Comparison of ENCODE assay signal across 8 mouse cellular contexts in the genomic region with DNA sequence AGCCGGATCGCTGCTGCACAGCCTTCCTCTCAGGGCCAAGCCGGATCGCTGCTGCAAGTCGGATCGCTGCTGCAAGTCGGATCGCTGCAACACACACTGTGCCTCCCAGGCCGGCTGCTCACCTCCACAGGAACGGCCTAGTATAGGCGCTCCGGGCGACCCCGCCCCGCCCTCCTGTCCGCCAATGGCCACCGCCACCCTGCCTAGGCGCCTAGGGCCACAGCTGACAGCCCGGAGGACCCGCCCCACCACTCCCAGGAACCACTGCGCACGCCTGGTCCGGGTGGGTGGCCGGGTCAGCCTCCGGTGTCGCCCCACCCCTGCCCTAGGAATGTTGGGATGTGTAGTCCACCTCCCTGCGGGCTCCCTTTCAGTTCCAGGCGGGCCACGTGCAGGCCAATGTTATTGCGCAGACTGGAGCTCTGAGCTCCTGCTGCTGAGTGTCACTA. TPM values are rescaled to one million over a fixed set of nuclear protein-coding genes. Genes with fewer than 3 reads are reported as not detected.
A peak's percentile ranks its signal among the peaks of the same experiment; 100 is the strongest.
DNase-seq lines count a peak whose midpoint lies in the region; ATAC-seq lines count a peak whose summit lies in the region.

Gpd1l (minus strand) TSS at position 265 of the 449 bp plus-strand sequence.

- peak within 1 kb of the TSS; percentile 64 to 76 for H3K27ac ChIP-seq in heart, embryonic 14.5 days (replicated peaks in 1 of 2; ENCODE audit: control insufficient read depth in 1 of 2, insufficient read depth in 1 of 2, low read depth in 2 of 2, low read length in 2 of 2)
- H3K27ac ChIP-seq in liver, embryonic 13.5 days = peak within 1 kb of the TSS; percentile 72
- peak within 1 kb of the TSS; percentile 75 for H3K27ac ChIP-seq in stomach, embryonic 16.5 days (ENCODE audit: low read length)

- DNase-seq in CD4-positive helper T cell, adult 2 months (ENCODE audit: low read depth, low spot score) = peak; percentile 89
- DNase-seq in c-Kit-negative CD71-positive TER-119-positive erythroid progenitor cells, embryonic 14.5 days (ENCODE audit: low read depth, low spot score) = peak; percentile 49
- peak; percentile 82 for DNase-seq in fibroblast of lung, adult 2 months (ENCODE audit: low read depth)
- peak; percentile 99 for DNase-seq in kidney, postnatal 14 days
- DNase-seq in liver, embryonic 13.5 days = peak; percentile 94
- DNase-seq in neural tube, embryonic 10.5 days (ENCODE audit: extremely low spot score, low spot score) = peak; percentile 97

- no peaks in the 10 kb centered on the region for H3K27me3 ChIP-seq in heart, embryonic 14.5 days (ENCODE audit: control insufficient read depth, insufficient read depth, low read length)
- H3K27me3 ChIP-seq in liver, embryonic 13.5 days = no peaks in the 10 kb centered on the region
- H3K27me3 ChIP-seq in stomach, embryonic 16.5 days (ENCODE audit: control insufficient read depth, insufficient read depth, low read length) = no peaks in the 10 kb centered on the region

- no peaks in the 10 kb centered on the region for H3K36me3 ChIP-seq in heart, embryonic 14.5 days (ENCODE audit: control insufficient read depth, insufficient read depth, low read length)
- H3K36me3 ChIP-seq in liver, embryonic 13.5 days = no peaks in the 10 kb centered on the region
- H3K36me3 ChIP-seq in stomach, embryonic 16.5 days (ENCODE audit: control insufficient read depth, insufficient read depth, low read length) = no peaks in the 10 kb centered on the region

- peak; percentile 98 for ATAC-seq in heart, embryonic 14.5 days (ENCODE audit: insufficient number of reproducible peaks, insufficient read depth, low FRiP score, low read depth)
- peak; percentile 98 for ATAC-seq in liver, embryonic 13.5 days (ENCODE audit: low read depth)
- peak; percentile 99 for ATAC-seq in stomach, embryonic 16.5 days (ENCODE audit: insufficient read depth, low FRiP score)

- H3K4me3 ChIP-seq in heart, embryonic 14.5 days (ENCODE audit: control insufficient read depth in 1 of 2, insufficient read depth in 1 of 2, low read depth in 1 of 2, low read length in 2 of 2) = peak within 1 kb of the TSS; percentile 69 to 76
- H3K4me3 ChIP-seq in liver, embryonic 13.5 days (replicated peaks) = peak within 1 kb of the TSS; percentile 75
- H3K4me3 ChIP-seq in stomach, embryonic 16.5 days (replicated peaks; ENCODE audit: low read length) = peak within 1 kb of the TSS; percentile 74

- H3K9ac ChIP-seq in heart, embryonic 14.5 days (ENCODE audit: low read length) = peak within 1 kb of the TSS; percentile 83
- H3K9ac ChIP-seq in liver, embryonic 13.5 days = peak within 1 kb of the TSS; percentile 76
- peak within 1 kb of the TSS; percentile 82 for H3K9ac ChIP-seq in stomach, embryonic 16.5 days (ENCODE audit: low read length)

- under 1% methylated on average over 30 of the region's 30 CpGs for WGBS in heart, embryonic 14.5 days
- under 1% methylated on average over 30 of the region's 30 CpGs for WGBS in liver, embryonic 13.5 days (ENCODE audit: insufficient replicate concordance)
- WGBS in stomach, embryonic 16.5 days = 0% methylated on average over 30 of the region's 30 CpGs

- peak within 1 kb of the TSS; percentile 98 for H3K4me2 ChIP-seq in heart, embryonic 14.5 days (ENCODE audit: low read length)
- peak within 1 kb of the TSS; percentile 93 for H3K4me2 ChIP-seq in liver, embryonic 13.5 days
- H3K4me2 ChIP-seq in stomach, embryonic 16.5 days (ENCODE audit: low read depth, low read length) = peak within 1 kb of the TSS; percentile 96

- H3K4me1 ChIP-seq in heart, embryonic 14.5 days (ENCODE audit: control insufficient read depth in 2 of 2, insufficient read depth in 2 of 2, low read length in 2 of 2) = peaks cover 7 to 13% of the 10 kb centered on the region in 2 experiments; a peak in 3 of 4 replicates
- H3K4me1 ChIP-seq in liver, embryonic 13.5 days (replicated peaks) = peaks cover 28% of the 10 kb centered on the region
- peaks cover 13% of the 10 kb centered on the region for H3K4me1 ChIP-seq in stomach, embryonic 16.5 days (ENCODE audit: control insufficient read depth, insufficient read depth, low read length)

- no peaks in the 10 kb centered on the region for H3K9me3 ChIP-seq in heart, embryonic 14.5 days (ENCODE audit: control insufficient read depth, low read length)
- no peaks in the 10 kb centered on the region for H3K9me3 ChIP-seq in liver, embryonic 13.5 days (replicated peaks)
- no peaks in the 10 kb centered on the region for H3K9me3 ChIP-seq in stomach, embryonic 16.5 days (replicated peaks; ENCODE audit: control insufficient read depth, low read length)

RNA-seq across cellular contexts. Expression of gene Gpd1l, which starts in this region (rescaled TPM):
- polyA plus RNA-seq in heart, embryonic 14.5 days (2014; fragmentation: Nextera tagmentation; extraction: Ambion mirVana) = 13.9 and 14.6 TPM in 2 replicates
- 7.2 and 8.5 TPM in 2 replicates for polyA plus RNA-seq in liver, embryonic 13.5 days (2015; fragmentation: Nextera tagmentation; extraction: Ambion mirVana)
- polyA plus RNA-seq in stomach, embryonic 16.5 days (2015; fragmentation: Nextera tagmentation; extraction: Ambion mirVana) = 18.7 and 20.2 TPM in 2 replicates

Comparison
In these comparisons a context has a peak if more than half of its experiments do, and no peak if none do; other contexts are left out.
1. Peak in every context shown above with its lines: DNase-seq, ATAC-seq, H3K4me3 ChIP-seq and H3K27ac ChIP-seq.
2. DNase-seq: peak in every context shown above with its lines; median percentile 99 in kidney, postnatal 14 days; 97 in neural tube, embryonic 10.5 days; 94 in liver, embryonic 13.5 days; 89 in CD4-positive helper T cell, adult 2 months; 82 in fibroblast of lung, adult 2 months; 49 in c-Kit-negative CD71-positive TER-119-positive erythroid progenitor cells, embryonic 14.5 days.